Mouse (Mus musculus) limb, embryonic 14.5 days (tissue): ENCODE data around the gene Topbp1. TPM values are rescaled to one million over a fixed set of nuclear protein-coding genes. Genes with fewer than 3 reads are reported as not detected.

Experiments used
- ATAC-seq: fragments of 200-750 bp; cut with Nextera tagmentation; 2 replicates; pipeline ENCODE4 v1.8.0; 2017; ENCODE audit warnings: low read depth, moderate number of reproducible peaks, moderate TSS enrichment; ENCODE audit not compliant: low FRiP score
- DNase-seq: peaks from one replicate; pipeline ENCODE4 v3.0.0-alpha.2; 2015; ENCODE audit warnings: low spot score
- H3K27ac ChIP-seq: fragments of 300-500 bp; sonication (generic); replicated peaks from 2 replicates; pipeline ENCODE4 v1.5.1; 2014; ENCODE audit warnings: low read depth, mild to moderate bottlenecking, low read length, moderate library complexity, mixed read lengths
- H3K27me3 ChIP-seq: fragments of 300-500 bp; sonication (generic); 2 replicates; pipeline ENCODE4 v1.6.1; 2014; ENCODE audit warnings: low read length, mixed read lengths; ENCODE audit not compliant: control insufficient read depth, insufficient read depth
- H3K36me3 ChIP-seq: fragments of 300-500 bp; sonication (generic); 2 replicates; pipeline ENCODE4 v1.6.1; 2014; ENCODE audit warnings: mild to moderate bottlenecking, low read length, moderate library complexity, mixed read lengths; ENCODE audit not compliant: control insufficient read depth, insufficient read depth
- H3K4me1 ChIP-seq: fragments of 300-500 bp; sonication (generic); 2 replicates; pipeline ENCODE4 v1.6.1; 2014; ENCODE audit warnings: antibody characterized with exemption, low read length, mixed read lengths; ENCODE audit not compliant: control insufficient read depth, insufficient read depth
- H3K4me2 ChIP-seq: fragments of 300-500 bp; sonication (generic); replicated peaks from 2 replicates; pipeline ENCODE4 v1.6.1; 2014; ENCODE audit warnings: low read depth, mild to moderate bottlenecking, low read length, moderate library complexity; ENCODE audit not compliant: severe bottlenecking
- H3K4me3 ChIP-seq: fragments of 300-500 bp; sonication (generic); replicated peaks from 2 replicates; pipeline ENCODE4 v1.5.1; 2014; ENCODE audit warnings: low read length
- H3K9ac ChIP-seq: fragments of 300-500 bp; sonication (generic); 2 replicates; pipeline ENCODE4 v1.6.1; 2014; ENCODE audit warnings: mild to moderate bottlenecking, low read depth, low read length, moderate library complexity; ENCODE audit not compliant: severe bottlenecking
- H3K9me3 ChIP-seq: fragments of 300-500 bp; sonication (generic); 2 replicates; pipeline ENCODE4 v1.6.1; 2016; ENCODE audit warnings: low read length; ENCODE audit not compliant: control insufficient read depth
- POLR2A ChIP-seq: fragments of 200-500 bp; IDR thresholded peaks from 2 replicates; pipeline ENCODE4 v1.8.0; 2012; ENCODE audit warnings: inconsistent platforms, mild to moderate bottlenecking, moderate library complexity, borderline replicate concordance; ENCODE audit not compliant: insufficient read depth, insufficient read length; ENCODE audit errors: extremely low read depth
- WGBS: fragments of 180-500 bp; shearing (Covaris S2); extraction: QIAGEN DNeasy Blood & Tissue Kit; methylation state at CpG from one replicate; pipeline ENCODE4 v1.1.7; 2014; 5-methylcytosine and 5-hydroxymethylcytosine counted together
- polyA plus RNA-seq, 2 experiments: library from polyadenylated mRNA; depleted of rRNA in 1 of 2; stranded (reverse) in 1 of 2; unstranded in 1 of 2; fragments of >200 nt; fragmentation: Nextera tagmentation in 1 of 2; extraction: Ambion mirVana in 1 of 2; gene quantifications; 2 replicates each; pipeline versions ENCODE4 v1.2.1 to v1.2.3; 2012 to 2014

Gene Topbp1
- polyA plus RNA-seq, 2 experiments = 60.9 to 72.0 TPM

GRCm38 (mm10) chr9:103309832-103310231, 4.8 kb downstream of the Topbp1 start:
- DNase-seq (no peak), ATAC-seq (no peak)
- Histone ChIP-seq H3K36me3 (peaks cover 66% of the 10 kb centered on the region), H3K9me3 (no peaks in the 10 kb centered on the region), H3K4me1 (no peaks in the 10 kb centered on the region; the same call in 1 of the 2 replicates), H3K4me2 (no peak overlapping the region), H3K4me3 (no peak overlapping the region), H3K9ac (no peak overlapping the region), H3K27ac (no peak overlapping the region), H3K27me3 (no peaks in the 10 kb centered on the region)
- no peak for TF ChIP-seq POLR2A
- WGBS = 83% methylated on average over 6 of the region's 6 CpGs

GRCm38 (mm10) chr9:103324678-103325077, 19.7 kb downstream of the Topbp1 start:
- Histone ChIP-seq H3K4me1 (no peaks in the 10 kb centered on the region), H3K9me3 (no peaks in the 10 kb centered on the region), H3K4me3 (no peak overlapping the region), H3K27ac (no peak overlapping the region), H3K4me2 (no peak overlapping the region), H3K27me3 (no peaks in the 10 kb centered on the region), H3K9ac (no peak overlapping the region), H3K36me3 (peaks cover 92% of the 10 kb centered on the region)
- ATAC-seq (no peak), DNase-seq (no peak)
- 91% methylated on average over 1 of the region's 2 CpGs for WGBS
- no peak for TF ChIP-seq POLR2A

- TF ChIP-seq POLR2A = no peak
- no peak overlapping the region for H3K4me3 ChIP-seq
- DNase-seq (no peak), ATAC-seq (no peak)
- no peaks in the 10 kb centered on the region for H3K9me3 ChIP-seq
- no peaks in the 10 kb centered on the region for H3K4me1 ChIP-seq
- peaks cover 87% of the 10 kb centered on the region for H3K36me3 ChIP-seq
- H3K27me3 ChIP-seq = no peaks in the 10 kb centered on the region
- H3K4me2 ChIP-seq = no peak overlapping the region
- no peak overlapping the region for H3K27ac ChIP-seq
- WGBS = 93% methylated on average over 9 of the region's 9 CpGs
- H3K9ac ChIP-seq = no peak overlapping the region
Measured at GRCm38 (mm10) chr9:103326449-103326848, 21.4 kb downstream of the Topbp1 start.

GRCm38 (mm10) chr9:103332663-103333062, 27.6 kb downstream of the Topbp1 start:
- no peaks in the 10 kb centered on the region for H3K4me1 ChIP-seq
- 91% methylated on average over 6 of the region's 6 CpGs for WGBS
- no peak overlapping the region for H3K4me3 ChIP-seq
- H3K27ac ChIP-seq = no peak overlapping the region
- no peaks in the 10 kb centered on the region for H3K27me3 ChIP-seq
- peaks cover 89% of the 10 kb centered on the region for H3K36me3 ChIP-seq
- DNase-seq (no peak), ATAC-seq (no peak)
- TF ChIP-seq POLR2A = no peak
- H3K9me3 ChIP-seq = no peaks in the 10 kb centered on the region
- no peak overlapping the region for H3K4me2 ChIP-seq
- H3K9ac ChIP-seq = no peak overlapping the region

- H3K4me3 ChIP-seq = no peak overlapping the region
- H3K27me3 ChIP-seq = no peaks in the 10 kb centered on the region
- no peaks in the 10 kb centered on the region for H3K9me3 ChIP-seq
- H3K27ac ChIP-seq = no peak overlapping the region
- TF ChIP-seq POLR2A = no peak
- DNase-seq = no peak
- no peak overlapping the region for H3K9ac ChIP-seq
- no peaks in the 10 kb centered on the region for H3K4me1 ChIP-seq
- no peak for ATAC-seq
- H3K4me2 ChIP-seq = no peak overlapping the region
- H3K36me3 ChIP-seq = peaks cover 88% of the 10 kb centered on the region
Measured at GRCm38 (mm10) chr9:103336912-103337311, 31.9 kb downstream of the Topbp1 start.

GRCm38 (mm10) chr9:103347045-103347444, 42.0 kb downstream of the Topbp1 start:
- Histone ChIP-seq H3K27me3 (no peaks in the 10 kb centered on the region), H3K27ac (no peak overlapping the region), H3K9ac (no peak overlapping the region), H3K4me3 (no peak overlapping the region), H3K9me3 (no peaks in the 10 kb centered on the region), H3K4me1 (no peaks in the 10 kb centered on the region), H3K4me2 (no peak overlapping the region), H3K36me3 (peaks cover 70% of the 10 kb centered on the region)
- WGBS = 86% methylated on average over 4 of the region's 4 CpGs
- DNase-seq (no peak), ATAC-seq (no peak)
- TF ChIP-seq POLR2A = no peak
